Mouse (Mus musculus) embryonic facial prominence, embryonic 10.5 days (tissue): ENCODE data around the gene Cdca4. TPM values are rescaled to one million over a fixed set of nuclear protein-coding genes. Genes with fewer than 3 reads are reported as not detected.

ENCODE experiments used
- DNase-seq: peaks from one replicate; pipeline ENCODE4 v3.0.0-alpha.2; 2017; ENCODE audit warnings: low spot score
- H3K27ac ChIP-seq: fragments of 300-500 bp; sonication (generic); replicated peaks from 2 replicates; pipeline ENCODE4 v1.5.1; 2016; ENCODE audit warnings: mild to moderate bottlenecking
- H3K27me3 ChIP-seq: fragments of 300-500 bp; sonication (generic); replicated peaks from 2 replicates; pipeline ENCODE4 v1.6.1; 2016; ENCODE audit warnings: low read depth, mild to moderate bottlenecking; ENCODE audit not compliant: poor library complexity, severe bottlenecking
- H3K36me3 ChIP-seq: fragments of 300-500 bp; sonication (generic); replicated peaks from 2 replicates; pipeline ENCODE4 v1.6.1; 2016; ENCODE audit warnings: mild to moderate bottlenecking, moderate library complexity
- H3K4me1 ChIP-seq: fragments of 300-500 bp; sonication (generic); 2 replicates; pipeline ENCODE4 v1.6.1; 2016
- H3K4me3 ChIP-seq: fragments of 300-500 bp; sonication (generic); 2 replicates; pipeline ENCODE4 v1.5.1; 2016; ENCODE audit warnings: mild to moderate bottlenecking, moderate library complexity
- H3K9me3 ChIP-seq: fragments of 300-500 bp; sonication (generic); 2 replicates; pipeline ENCODE4 v1.6.1; 2016; ENCODE audit warnings: mild to moderate bottlenecking
- WGBS: fragments of 180-500 bp; shearing (Covaris S2); methylation state at CpG from one replicate; pipeline ENCODE4 v1.1.7; 2016; 5-methylcytosine and 5-hydroxymethylcytosine counted together
- polyA plus RNA-seq: library from polyadenylated mRNA; unstranded; fragments of >200 nt; fragmentation: Nextera tagmentation; extraction: Ambion mirVana; gene quantifications from 2 replicates; pipeline ENCODE4 v1.2.1, GENCODE M21; 2016

The Cdca4 gene
- polyA plus RNA-seq, 1 experiment from 2014 or later = 180 TPM

DNA sequence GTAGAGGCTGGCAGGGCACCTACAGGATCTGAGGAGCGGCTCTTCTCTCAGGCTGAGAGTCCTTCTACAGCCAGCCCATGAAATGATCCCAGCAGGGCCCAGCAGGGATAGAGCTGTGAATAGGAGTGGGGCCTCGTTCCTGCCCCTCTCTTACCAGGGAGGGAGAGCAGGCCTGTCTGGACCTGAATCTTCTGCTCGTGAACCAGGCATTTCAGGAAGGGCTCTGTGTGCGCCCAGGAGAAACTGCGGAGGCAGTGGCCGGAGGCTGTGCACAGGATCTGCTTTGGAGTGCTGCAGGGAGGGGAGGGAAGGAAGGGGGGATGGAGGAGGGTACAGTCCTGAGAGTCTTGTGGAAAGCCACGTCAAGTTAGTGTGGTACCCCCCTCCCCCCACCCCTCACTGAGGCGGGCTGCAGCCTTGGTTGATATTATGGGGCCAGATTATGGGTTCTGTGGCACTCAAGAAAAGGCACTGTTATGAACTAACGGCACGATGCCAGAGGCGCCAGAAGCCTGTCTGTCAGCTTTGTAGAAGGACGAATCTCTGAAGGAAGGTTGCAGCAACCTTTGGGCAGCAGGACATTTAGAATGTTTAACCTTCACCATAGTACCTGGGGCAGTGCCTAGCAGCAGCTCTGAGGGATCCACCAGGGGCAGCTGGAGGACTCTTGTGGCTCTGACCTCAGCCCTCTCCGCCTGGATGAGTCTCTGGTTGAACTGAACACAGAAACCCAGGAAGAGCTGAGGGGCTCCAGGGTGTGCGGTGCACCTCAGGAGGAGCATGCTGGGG is 14.3 kb downstream of the Cdca4 start:
- WGBS = 75% methylated on average over 14 of the region's 14 CpGs
- Histone ChIP-seq H3K36me3 (peaks cover 89% of the 10 kb centered on the region), H3K4me1 (peaks cover 17% of the 10 kb centered on the region), H3K27ac (no peak overlapping the region; the same call in 1 of the 2 replicates), H3K9me3 (no peaks in the 10 kb centered on the region), H3K27me3 (peaks cover 13% of the 10 kb centered on the region), H3K4me3 (no peak overlapping the region)
- DNase-seq = no peak

GRCm38 (mm10) chr12:112813370-112813769 is 15.9 kb downstream of the Cdca4 start:
- Histone ChIP-seq H3K9me3 (no peaks in the 10 kb centered on the region), H3K27ac (no peak overlapping the region), H3K4me3 (no peak overlapping the region), H3K36me3 (peaks cover 74% of the 10 kb centered on the region), H3K4me1 (peaks cover 32% of the 10 kb centered on the region), H3K27me3 (peaks cover 16% of the 10 kb centered on the region)
- DNase-seq = no peak
- WGBS = 87% methylated on average over 7 of the region's 7 CpGs

- Histone ChIP-seq H3K4me3 (peak overlapping the region; percentile 78), H3K27me3 (peaks cover 36% of the 10 kb centered on the region), H3K36me3 (peaks cover 43% of the 10 kb centered on the region), H3K27ac (no peak overlapping the region), H3K4me1 (peaks cover 37% of the 10 kb centered on the region), H3K9me3 (no peaks in the 10 kb centered on the region)
- no peak for DNase-seq
- 64% methylated on average over 19 of the region's 19 CpGs for WGBS
These were observed 18.9 kb downstream of the Cdca4 start for GRCm38 (mm10) chr12:112810092-112810885.

- H3K36me3 ChIP-seq = peaks cover 36% of the 10 kb centered on the region
- 0 out of 2 replicates have a peak overlapping the region, but pooled peaks have one; percentile 69 for H3K27ac ChIP-seq
- H3K9me3 ChIP-seq = no peaks in the 10 kb centered on the region
- peaks cover 38% of the 10 kb centered on the region for H3K27me3 ChIP-seq
- H3K4me3 ChIP-seq = peak overlapping the region; percentile 78
- H3K4me1 ChIP-seq = peaks cover 35% of the 10 kb centered on the region
- no peak for DNase-seq
- 24% methylated on average over 8 of the region's 8 CpGs for WGBS
These were observed 19.6 kb downstream of the Cdca4 start for GRCm38 (mm10) chr12:112809641-112810040.

DNA sequence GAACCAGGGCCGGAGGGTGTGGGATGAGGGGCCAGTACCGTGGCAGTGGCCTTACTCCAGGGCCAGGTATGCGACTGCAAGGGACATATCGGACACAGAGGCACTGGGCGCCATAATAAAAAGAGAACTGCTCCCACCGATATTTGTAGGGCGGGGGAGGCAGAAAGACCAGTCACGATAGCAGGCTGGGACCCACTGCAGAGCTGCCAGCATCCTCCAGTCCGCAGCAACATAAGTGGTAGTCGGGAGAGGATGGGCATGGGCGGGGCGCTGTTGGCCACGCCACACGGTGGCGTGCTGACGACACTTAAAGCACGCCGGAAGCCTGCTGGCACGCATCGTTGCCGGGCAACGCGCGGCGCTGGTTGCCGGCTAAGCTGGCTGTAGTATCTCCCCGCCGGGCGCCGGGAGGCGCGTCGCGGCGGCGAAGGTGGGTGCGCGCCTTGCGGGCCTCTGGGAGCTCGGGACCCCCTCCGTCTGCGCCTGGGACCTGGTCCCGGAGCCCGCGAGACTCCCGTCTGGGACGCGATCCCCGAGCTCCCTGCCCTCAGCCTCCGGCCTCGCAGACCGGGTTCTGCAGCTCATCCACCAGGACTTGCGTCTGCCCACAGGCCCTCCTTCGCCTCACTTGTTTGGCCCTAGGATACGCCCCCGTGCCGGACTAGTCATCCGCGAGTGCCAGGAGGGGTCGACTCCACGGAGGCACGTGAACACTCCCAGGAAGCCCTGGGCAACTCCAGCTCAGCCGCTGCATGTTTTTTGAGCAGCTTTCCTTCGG is 20.4 kb downstream of the Cdca4 start, which contains the start of gene Clba1:
TSS of gene Clba1 (plus strand) at position 351 of the 778 bp plus-strand sequence.
- under 1% methylated on average over 64 of the region's 64 CpGs for WGBS
- Histone ChIP-seq H3K27ac (peak within 1 kb of the TSS; percentile 75), H3K9me3 (no peaks in the 10 kb centered on the region), H3K4me3 (peak within 1 kb of the TSS; percentile 78), H3K27me3 (peaks cover 38% of the 10 kb centered on the region), H3K4me1 (peaks cover 30% of the 10 kb centered on the region), H3K36me3 (peaks cover 28% of the 10 kb centered on the region)
- peak; percentile 93 for DNase-seq

DNA sequence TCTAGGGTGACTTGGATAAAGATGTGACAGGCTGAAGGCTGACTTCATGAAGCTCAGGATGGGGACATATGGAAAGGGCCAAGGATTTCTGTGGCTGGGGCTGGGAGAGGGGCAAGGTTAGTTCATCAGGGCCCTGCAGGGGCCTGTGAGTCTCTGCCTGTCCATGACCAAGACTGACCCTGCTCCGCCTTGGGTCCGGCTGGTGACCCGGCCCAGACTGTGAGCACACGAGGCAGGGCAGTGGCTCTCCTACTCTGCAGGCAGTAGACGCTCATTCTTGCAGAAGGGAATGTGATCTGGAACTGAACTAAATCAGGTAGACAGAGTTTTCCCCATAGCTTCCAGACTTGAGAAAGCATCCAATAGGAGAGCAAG is 21.0 kb downstream of the Cdca4 start:
- no peaks in the 10 kb centered on the region for H3K9me3 ChIP-seq
- H3K27ac ChIP-seq = peak overlapping the region; percentile 75
- peaks cover 22% of the 10 kb centered on the region for H3K36me3 ChIP-seq

GRCm38 (mm10) chr12:112807796-112808195 is 21.4 kb downstream of the Cdca4 start:
- H3K4me3 ChIP-seq = no peak overlapping the region; the same call in 1 of the 2 replicates
- H3K9me3 ChIP-seq = no peaks in the 10 kb centered on the region
- peaks cover 36% of the 10 kb centered on the region for H3K4me1 ChIP-seq
- DNase-seq = no peak
- WGBS = 86% methylated on average over 4 of the region's 4 CpGs
- peaks cover 18% of the 10 kb centered on the region for H3K36me3 ChIP-seq
- no peak overlapping the region for H3K27ac ChIP-seq
- H3K27me3 ChIP-seq = peaks cover 45% of the 10 kb centered on the region

More for the DNA sequence above, 21.0 kb downstream of the Cdca4 start:
- 67% methylated on average over 5 of the region's 5 CpGs for WGBS
- Histone ChIP-seq H3K4me3 (peak overlapping the region; percentile 78), H3K4me1 (peaks cover 32% of the 10 kb centered on the region), H3K27me3 (peaks cover 41% of the 10 kb centered on the region)
- DNase-seq = no peak

- DNase-seq = no peak
- peaks cover 61% of the 10 kb centered on the region for H3K27me3 ChIP-seq
- H3K27ac ChIP-seq = no peak overlapping the region
- 76% methylated on average over 6 of the region's 6 CpGs for WGBS
- H3K4me3 ChIP-seq = no peak overlapping the region
- H3K36me3 ChIP-seq = 0 out of 2 replicates have a peak, but pooled peaks cover under 1% of the 10 kb centered on the region
- no peaks in the 10 kb centered on the region for H3K9me3 ChIP-seq
- H3K4me1 ChIP-seq = peaks cover 51% of the 10 kb centered on the region
These were observed 23.2 kb downstream of the Cdca4 start for GRCm38 (mm10) chr12:112806044-112806443.

DNA sequence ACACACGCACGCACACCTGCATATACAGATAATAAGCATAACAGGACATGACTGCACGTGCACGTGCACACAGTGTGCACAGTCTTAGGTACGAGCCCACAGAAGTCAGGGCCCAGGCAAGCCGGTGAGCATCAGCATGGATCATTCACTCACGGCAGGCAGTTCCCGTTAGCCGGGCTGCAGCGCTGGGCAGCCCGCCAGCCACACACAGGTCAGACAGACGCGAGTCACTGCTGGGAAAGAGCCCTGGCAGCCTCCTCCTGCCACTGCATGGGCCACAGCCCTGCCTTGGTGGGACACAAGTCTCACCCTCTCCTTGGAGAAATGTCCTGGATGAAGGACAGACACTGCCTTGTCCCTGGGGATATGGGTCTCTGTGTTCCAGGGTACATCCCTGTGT is 25.2 kb downstream of the Cdca4 start:
- peaks cover 62% of the 10 kb centered on the region for H3K27me3 ChIP-seq
- no peak for DNase-seq

GRCm38 (mm10) chr12:112802917-112803316 is 26.3 kb downstream of the Cdca4 start:
- 26% methylated on average over 3 of the region's 3 CpGs for WGBS
- H3K9me3 ChIP-seq = no peaks in the 10 kb centered on the region
- no peak for DNase-seq
- no peak overlapping the region for H3K27ac ChIP-seq
- peak overlapping the region; percentile 67 for H3K4me3 ChIP-seq
- H3K36me3 ChIP-seq = no peaks in the 10 kb centered on the region
- peaks cover 30% of the 10 kb centered on the region for H3K4me1 ChIP-seq
- H3K27me3 ChIP-seq = peaks cover 72% of the 10 kb centered on the region

More for the DNA sequence above, 25.2 kb downstream of the Cdca4 start:
- no peaks in the 10 kb centered on the region for H3K36me3 ChIP-seq
- peaks cover 38% of the 10 kb centered on the region for H3K4me1 ChIP-seq
- H3K4me3 ChIP-seq = no peak overlapping the region
- WGBS = 64% methylated on average over 13 of the region's 13 CpGs
- no peaks in the 10 kb centered on the region for H3K9me3 ChIP-seq
- no peak overlapping the region for H3K27ac ChIP-seq

DNA sequence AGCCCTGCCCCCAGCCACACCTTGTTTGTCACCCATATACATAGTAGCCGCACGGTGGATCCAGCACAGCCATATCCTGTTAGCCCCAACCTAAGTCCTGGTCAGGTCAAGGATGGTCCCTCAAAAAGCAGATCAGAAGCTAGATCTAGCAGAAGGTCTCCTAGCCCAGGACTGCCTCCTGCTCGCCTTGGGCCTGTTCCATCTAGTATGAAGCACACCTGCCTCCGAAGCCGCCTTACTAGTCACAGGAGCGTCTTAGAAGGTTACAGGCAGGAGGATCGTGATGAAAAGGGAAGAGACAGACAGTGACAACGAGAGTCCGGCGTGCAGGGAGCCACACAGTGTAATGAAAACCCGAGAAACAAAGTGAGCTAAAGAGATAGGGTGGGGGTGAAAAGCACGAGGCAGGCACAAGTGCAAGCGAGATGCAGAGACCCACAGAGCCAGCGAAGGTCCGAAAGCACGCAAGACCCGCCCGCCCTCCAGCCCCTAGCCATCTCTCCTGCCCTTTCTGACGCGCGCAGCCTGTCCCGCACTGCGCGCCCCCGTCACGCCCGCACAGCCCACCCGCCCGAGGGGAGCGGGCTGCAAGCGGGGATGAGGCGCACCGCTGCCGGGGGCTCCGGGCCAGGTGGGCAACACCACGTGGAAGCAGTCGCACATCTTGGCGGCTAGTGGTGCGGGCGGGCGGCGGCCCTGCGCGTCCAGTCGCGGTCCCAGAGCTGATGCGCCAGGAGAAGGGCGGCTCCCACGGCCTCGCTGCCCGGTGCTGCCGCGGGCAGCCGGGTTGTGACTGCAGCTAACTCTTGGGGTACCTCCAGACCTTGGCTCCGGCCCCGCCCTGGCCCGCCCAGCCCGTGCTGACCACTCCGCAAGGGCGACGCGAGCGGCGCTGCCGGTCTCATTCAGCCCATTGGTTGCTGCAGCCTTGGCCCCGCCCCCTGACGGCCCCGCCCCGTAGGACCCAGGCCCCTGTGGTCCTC is 27.1 kb downstream of the Cdca4 start, which contains the start of gene Ahnak2:
TSS of gene Ahnak2 (minus strand) at position 794 of the 983 bp plus-strand sequence.
- no peaks in the 10 kb centered on the region for H3K9me3 ChIP-seq
- H3K4me3 ChIP-seq = peak within 1 kb of the TSS; percentile 67
- 3% methylated on average over 69 of the region's 69 CpGs for WGBS
- H3K27me3 ChIP-seq = peaks cover 77% of the 10 kb centered on the region
- H3K4me1 ChIP-seq = peaks cover 37% of the 10 kb centered on the region
- DNase-seq = peak; percentile 91
- peak within 1 kb of the TSS; percentile 53 for H3K27ac ChIP-seq
- no peaks in the 10 kb centered on the region for H3K36me3 ChIP-seq
